Mouse (Mus musculus): ENCODE measurements at regions not wholly inside any gene's neighbourhood (a gene's known extent, or its start where the extent isn't known, plus 50 kb on each side); places are given as distances from the start of the nearest gene placed in this dataset.
"Not testable (repeated sequence)": the region's sequence is repeated elsewhere in the genome, so short reads cannot be mapped to it uniquely, and the experiment has no call there.

GRCm38 (mm10) chr10:86636953-86637376 is 68.3 kb downstream of the Hsp90b1 start:
- ATAC-seq (replicated peaks; ENCODE audit: poor library complexity), result peak; percentile 99

GRCm38 (mm10) chr10:86636515-86636914 is 68.8 kb downstream of the Hsp90b1 start:
- 0 out of 2 replicates have a peak, but pooled peaks have one; percentile 7 for ATAC-seq (replicated peaks; ENCODE audit: poor library complexity)

GRCm38 (mm10) chr10:86626734-86627133 is 78.6 kb downstream of the Hsp90b1 start:
- ATAC-seq (replicated peaks; ENCODE audit: poor library complexity), result not testable (repeated sequence)

DNA sequence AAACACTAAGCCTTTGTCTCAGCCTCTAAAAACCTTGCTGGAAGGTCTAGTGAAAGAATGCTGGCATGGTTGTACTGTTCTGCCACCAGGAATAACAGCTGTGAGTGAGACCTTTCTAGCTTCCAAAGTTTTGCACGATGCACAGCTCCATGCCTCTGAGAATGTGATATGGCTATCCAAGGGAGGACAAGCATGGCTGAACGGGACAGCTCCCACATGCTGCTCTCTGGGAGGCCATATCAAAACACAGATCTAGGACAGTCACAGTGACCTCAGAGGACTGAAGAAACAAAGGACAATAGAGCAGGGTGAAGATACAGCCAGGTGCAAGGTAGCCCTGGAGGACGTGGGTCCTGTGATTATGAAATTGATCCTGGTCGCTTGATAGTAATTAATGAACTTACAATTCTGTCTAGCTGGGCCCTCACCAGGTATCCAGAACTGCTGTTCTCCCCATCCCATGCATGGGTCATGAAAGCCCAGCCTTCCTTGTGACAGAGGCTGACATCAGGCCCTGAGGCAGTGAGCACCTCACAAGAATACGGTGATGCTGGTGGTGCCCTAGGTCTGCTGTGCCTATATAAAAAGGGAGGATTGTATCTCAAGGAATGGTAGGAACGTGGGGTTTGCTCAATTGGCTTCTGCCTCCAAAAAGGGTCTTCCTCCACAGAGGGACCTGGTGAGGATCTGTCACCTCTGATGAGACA is 87.2 kb downstream of the Hsp90b1 start:
- ATAC-seq (replicated peaks; ENCODE audit: poor library complexity), result not testable (repeated sequence)

GRCm38 (mm10) chr10:86612341-86612740 is 93.0 kb downstream of the Hsp90b1 start:
- not testable (repeated sequence) for ATAC-seq (replicated peaks; ENCODE audit: poor library complexity)

DNA sequence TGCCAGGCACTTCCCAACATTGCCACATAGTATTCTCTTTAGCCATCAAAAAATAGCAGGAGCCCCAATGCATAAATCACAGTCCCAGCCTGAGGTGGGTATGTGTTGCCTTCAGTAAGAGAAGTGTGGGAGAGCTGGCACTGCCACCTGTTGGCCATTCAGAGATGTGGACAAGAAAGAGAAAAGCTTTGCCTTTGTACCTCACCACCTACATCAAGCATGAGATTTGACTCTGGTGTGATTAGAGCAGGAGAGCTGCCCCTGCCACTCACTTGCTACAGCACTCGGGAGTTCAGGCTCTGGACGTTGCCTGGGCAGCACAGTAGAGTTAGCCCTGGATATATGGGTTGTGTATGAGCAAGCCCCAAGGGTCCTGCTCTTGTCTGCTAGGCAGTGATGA is 95.3 kb downstream of the Hsp90b1 start:
- peak; percentile 20; the same call in 1 of the 2 replicates for ATAC-seq (replicated peaks; ENCODE audit: poor library complexity)

- ATAC-seq (replicated peaks; ENCODE audit: poor library complexity), result not testable (repeated sequence)
These were observed 102.1 kb upstream of the Syn3 start for GRCm38 (mm10) chr10:86600843-86601242.

- ATAC-seq (replicated peaks; ENCODE audit: poor library complexity), result not testable (repeated sequence)
These were observed 101.3 kb upstream of the Syn3 start for GRCm38 (mm10) chr10:86599991-86600390.

GRCm38 (mm10) chr10:86590211-86590610 is 91.5 kb upstream of the Syn3 start:
- ATAC-seq (replicated peaks; ENCODE audit: poor library complexity), result not testable (repeated sequence)

DNA sequence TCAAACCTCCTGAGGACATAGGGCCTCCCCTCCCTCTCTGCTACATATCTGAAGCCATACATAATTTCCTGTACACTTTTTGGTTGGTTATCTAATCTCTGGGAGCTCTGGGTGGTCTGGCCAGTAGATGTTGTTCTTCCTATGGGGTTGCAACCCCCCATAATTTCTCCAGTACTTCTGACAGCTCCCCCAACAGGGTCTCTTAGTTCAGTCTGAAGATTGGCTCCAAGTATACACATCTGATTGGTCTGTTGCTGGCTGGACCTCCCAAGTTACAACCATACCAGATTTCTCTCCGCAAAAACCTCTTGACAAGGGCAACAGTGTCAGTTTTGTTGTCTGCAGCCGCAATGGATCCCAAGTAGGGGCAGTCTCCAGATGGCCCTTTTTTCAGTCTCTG is 68.2 kb upstream of the Syn3 start:
- not testable (repeated sequence) for ATAC-seq (replicated peaks; ENCODE audit: poor library complexity)

GRCm38 (mm10) chr10:86555843-86556242 is 57.1 kb upstream of the Syn3 start:
- 0 out of 2 replicates have a peak, but pooled peaks have one; percentile 17 for ATAC-seq (replicated peaks; ENCODE audit: poor library complexity)
